Mouse (Mus musculus): ENCODE measurements around the gene Dip2c. TPM values are rescaled to one million over a fixed set of nuclear protein-coding genes. Genes with fewer than 3 reads are reported as not detected.

Dip2c gene
- total and polyA plus RNA-seq, 3 experiments = 0.04 to 0.14 (median 0.08) TPM

DNA sequence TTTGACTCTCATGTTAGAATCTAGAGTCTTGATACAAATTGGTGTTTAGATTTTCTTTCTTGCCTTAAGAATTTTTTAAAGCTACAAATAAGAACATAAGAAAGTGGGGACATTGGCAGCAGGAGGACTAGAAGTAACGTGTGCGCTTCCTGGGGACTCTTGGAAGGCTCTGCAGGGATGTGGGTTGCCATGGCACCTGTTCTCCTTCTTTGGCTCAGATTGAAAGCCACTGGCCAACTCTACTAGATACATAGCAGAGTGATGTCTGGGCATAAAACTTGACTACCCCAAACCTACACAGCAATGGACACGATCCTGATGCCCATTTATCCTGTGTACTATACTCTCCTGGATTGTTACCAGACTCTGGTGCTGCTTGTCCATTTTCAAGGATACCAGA is 188.1 kb downstream of the Dip2c start:
- DNase-seq (ENCODE audit: extremely low read depth) = no peak
- H3K36me3 ChIP-seq (replicated peaks in 1 of 2; ENCODE audit: control insufficient read depth in 1 of 2, insufficient read depth in 1 of 2, low read length in 1 of 2) = no peaks in the 10 kb centered on the region
- H3K4me3 ChIP-seq (replicated peaks in 1 of 3; ENCODE audit: low read depth in 2 of 3, low read length in 2 of 3, poor library complexity in 1 of 3) = no peak overlapping the region
- H3K27ac ChIP-seq (ENCODE audit: insufficient read depth, low read depth) = no peak overlapping the region
- no peaks in the 10 kb centered on the region for H3K9me3 ChIP-seq (replicated peaks; ENCODE audit: low read length)
- no peaks in the 10 kb centered on the region for H3K27me3 ChIP-seq (replicated peaks)
- H3K79me2 ChIP-seq (replicated peaks; ENCODE audit: control insufficient read depth, extremely low read depth, insufficient read depth, poor library complexity, severe bottlenecking) = no peaks in the 10 kb centered on the region
- H3K4me1 ChIP-seq (ENCODE audit: control insufficient read depth in 1 of 2, insufficient read depth in 2 of 2) = peaks cover 0 to 6% of the 10 kb centered on the region in 2 experiments; a peak in 2 of 4 replicates
- TF ChIP-seq MAZ (IDR thresholded peaks at IDR 0.05; ENCODE audit: low read depth, low read length) (no peak), CHD2 (IDR thresholded peaks at IDR 0.05; ENCODE audit: low read length) (no peak), TBP (conservative IDR thresholded peaks at IDR 0.05; ENCODE audit: low read depth, low read length) (no peak), SMC3 (IDR thresholded peaks at IDR 0.05; ENCODE audit: low read depth, low read length) (no peak), ZC3H11A (IDR thresholded peaks at IDR 0.05; ENCODE audit: low read depth, low read length) (no peak), MXI1 (IDR thresholded peaks at IDR 0.05; ENCODE audit: low read depth, low read length) (no peak), MEF2A (IDR thresholded peaks at IDR 0.05; ENCODE audit: borderline replicate concordance, low read depth, low read length) (no peak), SIN3A (IDR thresholded peaks at IDR 0.05; ENCODE audit: low read length) (no peak), RCOR1 (conservative IDR thresholded peaks at IDR 0.05; ENCODE audit: low read depth, low read length) (no peak), POLR2A (IDR thresholded peaks at IDR 0.05; ENCODE audit: low read depth, low read length) (no peak), MYC (IDR thresholded peaks at IDR 0.05; ENCODE audit: low read depth, low read length) (no peak), KAT2A (IDR thresholded peaks at IDR 0.05; ENCODE audit: insufficient replicate concordance, low read length) (no peak), JUND (conservative IDR thresholded peaks at IDR 0.05; ENCODE audit: low read depth, low read length) (no peak)
- in situ Hi-C loops (cut with MboI; ENCODE audit: low pct_ligation_motif_present, low pct_unique_long_range_greater_than_20kb, low sequenced_read_pairs) (no loop called here), dilution Hi-C loops (cut with MboI; ENCODE audit: extremely low pct_ligation_motif_present, extremely low pct_unique_long_range_greater_than_20kb, low sequenced_read_pairs) (no loop called here)
- no peak overlapping the region for H3K4me2 ChIP-seq (ENCODE audit: insufficient read depth, low read depth, poor library complexity, severe bottlenecking)
- no peak overlapping the region for H3K9ac ChIP-seq (ENCODE audit: insufficient read depth, low read depth)

DNA sequence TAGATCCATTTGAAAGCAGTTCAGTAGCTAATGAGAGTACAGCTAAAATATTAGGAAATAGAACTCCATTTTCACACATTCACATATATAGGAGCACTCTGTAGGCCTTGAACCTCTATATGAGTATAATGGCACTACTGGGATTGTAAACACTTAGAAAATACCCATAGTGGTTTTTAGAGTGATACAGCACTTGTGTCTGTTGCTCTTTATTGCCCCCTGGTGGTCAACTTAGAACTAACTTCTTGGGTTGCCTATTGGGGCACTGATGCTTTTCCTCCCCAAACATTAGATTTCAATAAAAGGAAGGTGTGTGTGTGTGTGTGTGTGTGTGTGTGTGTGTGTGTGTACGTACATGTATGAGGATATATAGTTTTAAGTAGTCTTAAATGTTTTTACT is 190.9 kb downstream of the Dip2c start:
- no peaks in the 10 kb centered on the region for H3K9me3 ChIP-seq (replicated peaks; ENCODE audit: low read length)
- no peaks in the 10 kb centered on the region for H3K79me2 ChIP-seq (replicated peaks; ENCODE audit: control insufficient read depth, extremely low read depth, insufficient read depth, poor library complexity, severe bottlenecking)
- H3K9ac ChIP-seq (ENCODE audit: insufficient read depth, low read depth) = no peak overlapping the region
- peaks cover 0 to 15% of the 10 kb centered on the region in 2 experiments; a peak in 2 of 4 replicates for H3K4me1 ChIP-seq (ENCODE audit: control insufficient read depth in 1 of 2, insufficient read depth in 2 of 2)
- H3K4me3 ChIP-seq (replicated peaks in 1 of 3; ENCODE audit: low read depth in 2 of 3, low read length in 2 of 3, poor library complexity in 1 of 3) = no peak overlapping the region
- DNase-seq (ENCODE audit: extremely low read depth) = peak; percentile 75
- H3K27ac ChIP-seq (ENCODE audit: insufficient read depth, low read depth) = no peak overlapping the region
- no peak for TF ChIP-seq KAT2A (IDR thresholded peaks at IDR 0.05; ENCODE audit: insufficient replicate concordance, low read length)
- TF ChIP-seq USF1 (IDR thresholded peaks at IDR 0.05; ENCODE audit: low read depth, low read length) = no peak
- no peak for TF ChIP-seq POLR2AphosphoS2 (IDR thresholded peaks at IDR 0.05; ENCODE audit: low read depth, low read length)
- TF ChIP-seq TCF12 (IDR thresholded peaks at IDR 0.05; ENCODE audit: low read depth, low read length) = no peak
- no peak for TF ChIP-seq ZKSCAN1 (IDR thresholded peaks at IDR 0.05; ENCODE audit: borderline replicate concordance, low read depth, low read length)
- TF ChIP-seq MAFK (IDR thresholded peaks at IDR 0.05; ENCODE audit: insufficient replicate concordance, low read length) = no peak
- no peak for TF ChIP-seq RCOR1 (conservative IDR thresholded peaks at IDR 0.05; ENCODE audit: low read depth, low read length)
- no peak for TF ChIP-seq NELFE (IDR thresholded peaks at IDR 0.05; ENCODE audit: low read depth, low read length)
- TF ChIP-seq SMC3 (IDR thresholded peaks at IDR 0.05; ENCODE audit: low read depth, low read length) = peak; percentile 91
- TF ChIP-seq MAZ (IDR thresholded peaks at IDR 0.05; ENCODE audit: low read depth, low read length) = no peak
- no peak for TF ChIP-seq GABPA (IDR thresholded peaks at IDR 0.05; ENCODE audit: insufficient replicate concordance, low read depth, low read length)
- peak; percentile 82 for TF ChIP-seq RAD21 (IDR thresholded peaks at IDR 0.05; ENCODE audit: low read depth, low read length)
- peak; percentile 40 for TF ChIP-seq ZC3H11A (IDR thresholded peaks at IDR 0.05; ENCODE audit: low read depth, low read length)
- peak; percentile 49 to 80 for TF ChIP-seq CTCF (conservative IDR thresholded peaks at IDR 0.05 in 1 of 2, IDR thresholded peaks at IDR 0.05 in 1 of 2; ENCODE audit: low read depth in 2 of 2, low read length in 2 of 2)
- in situ Hi-C loops (cut with MboI; ENCODE audit: low pct_ligation_motif_present, low pct_unique_long_range_greater_than_20kb, low sequenced_read_pairs) (loop anchor here (5.0 kb wide), 1 partner anchor 285 kb away; no protein-coding TSS in a partner anchor), dilution Hi-C loops (cut with MboI; ENCODE audit: extremely low pct_ligation_motif_present, extremely low pct_unique_long_range_greater_than_20kb, low sequenced_read_pairs) (no loop called here)
- H3K4me2 ChIP-seq (ENCODE audit: insufficient read depth, low read depth, poor library complexity, severe bottlenecking) = no peak overlapping the region
- no peaks in the 10 kb centered on the region for H3K27me3 ChIP-seq (replicated peaks)
- no peaks in the 10 kb centered on the region for H3K36me3 ChIP-seq (replicated peaks in 1 of 2; ENCODE audit: control insufficient read depth in 1 of 2, insufficient read depth in 1 of 2, low read length in 1 of 2)
